27 mouse cellular contexts compared by ENCODE assay signal in the genomic region with DNA sequence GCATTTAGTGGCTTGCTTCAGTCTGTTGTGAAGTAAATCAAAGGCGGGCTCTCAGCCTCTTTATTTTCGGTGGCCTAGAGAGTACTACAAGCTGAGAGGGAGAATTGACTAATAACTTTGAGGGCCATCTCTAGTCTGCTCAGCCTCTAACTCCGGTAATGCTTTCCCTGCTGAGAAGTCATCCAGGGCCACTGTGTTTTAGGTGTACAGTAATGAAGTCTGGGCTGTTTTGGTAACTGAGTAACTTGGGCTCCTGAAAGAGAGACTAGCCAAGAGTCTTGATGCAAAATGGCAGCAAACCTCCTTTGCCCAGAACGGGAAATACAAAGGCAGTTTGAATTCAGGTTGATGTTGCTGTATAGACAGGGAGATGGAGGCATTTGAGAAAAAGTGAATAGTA. TPM values are rescaled to one million over a fixed set of nuclear protein-coding genes. Genes with fewer than 3 reads are reported as not detected.
A peak's percentile ranks its signal among the peaks of the same experiment; 100 is the strongest.
DNase-seq lines count a peak whose midpoint lies in the region; ATAC-seq lines count a peak whose summit lies in the region.
"Had no signal": no experiment of that assay in that cellular context is flagged by ENCODE, and none has a peak within 500 bp of the region (broad histone marks: within the 10 kb centered on the region; RNA-seq: fewer than 3 reads in every experiment).

No protein-coding gene starts in this region.

- 0 out of 2 replicates have a peak, but pooled peaks cover 6% of the 10 kb centered on the region for H3K4me1 ChIP-seq in kidney, embryonic 15.5 days
- H3K4me1 ChIP-seq: embryonic facial prominence, embryonic 12.5 days had no signal

- H3K9ac ChIP-seq in kidney, embryonic 15.5 days, result no peak overlapping the region
- H3K9ac ChIP-seq: embryonic facial prominence, embryonic 12.5 days; embryonic facial prominence, embryonic 15.5 days; heart, embryonic 12.5 days; heart, embryonic 15.5 days; hindbrain, embryonic 13.5 days had no signal

- H3K9me3 ChIP-seq in kidney, embryonic 15.5 days (replicated peaks), result no peaks in the 10 kb centered on the region
- H3K9me3 ChIP-seq: embryonic facial prominence, embryonic 12.5 days; embryonic facial prominence, embryonic 15.5 days; heart, embryonic 12.5 days; heart, embryonic 15.5 days; hindbrain, embryonic 10.5 days; hindbrain, embryonic 13.5 days had no signal

- DNase-seq in kidney, adult 18-20 months, result peak; percentile 42
- peak; percentile 75 for DNase-seq in kidney, adult 9 months
- DNase-seq in kidney, postnatal 10 days, result peak; percentile 16
- peak; percentile 39 to 53 for DNase-seq in kidney, postnatal 36 days
- DNase-seq in cerebellum, postnatal 36 days, result no peak
- DNase-seq in thymus, postnatal 14 days, result no peak
- DNase-seq: adrenal gland, postnatal 10 days; adrenal gland, postnatal 36 days; B cell, adult 2 months; cerebellum, adult 18-20 months; cerebellum, adult 9-10 months; cerebellum, postnatal 14 days; gastrocnemius, postnatal 25 days; heart, adult 18-20 months; heart, postnatal 10 days; heart, postnatal 36 days had no signal

- no peak for ATAC-seq in kidney, embryonic 15.5 days (replicated peaks; ENCODE audit: low FRiP score)
- ATAC-seq: forebrain, embryonic 14.5 days; Patski had no signal

- H3K4me2 ChIP-seq in kidney, embryonic 15.5 days, result no peak overlapping the region
- H3K4me2 ChIP-seq: embryonic facial prominence, embryonic 12.5 days; embryonic facial prominence, embryonic 15.5 days; heart, embryonic 15.5 days; hindbrain, embryonic 13.5 days had no signal

- no peak overlapping the region for H3K27ac ChIP-seq in kidney, embryonic 15.5 days
- H3K27ac ChIP-seq: embryonic facial prominence, embryonic 12.5 days; embryonic facial prominence, embryonic 15.5 days; heart, embryonic 15.5 days; hindbrain, embryonic 10.5 days; hindbrain, embryonic 13.5 days had no signal

- no peaks in the 10 kb centered on the region for H3K36me3 ChIP-seq in kidney, embryonic 15.5 days
- H3K36me3 ChIP-seq: embryonic facial prominence, embryonic 12.5 days; embryonic facial prominence, embryonic 15.5 days; G1E; heart, embryonic 12.5 days; heart, embryonic 15.5 days; hindbrain, embryonic 13.5 days had no signal

- H3K4me3 ChIP-seq in kidney, embryonic 15.5 days (replicated peaks), result no peak overlapping the region
- H3K4me3 ChIP-seq: embryonic facial prominence, embryonic 12.5 days; embryonic facial prominence, embryonic 15.5 days; heart, embryonic 12.5 days; heart, embryonic 15.5 days; hindbrain, embryonic 10.5 days; hindbrain, embryonic 13.5 days had no signal

- H3K27me3 ChIP-seq in kidney, embryonic 15.5 days, result no peaks in the 10 kb centered on the region
- H3K27me3 ChIP-seq: CH12.LX; embryonic facial prominence, embryonic 12.5 days; embryonic facial prominence, embryonic 15.5 days; heart, embryonic 15.5 days; hindbrain, embryonic 13.5 days; Patski had no signal

- whole genome bisulfite sequencing in kidney, embryonic 15.5 days, result 79% methylated on average over 4 of the region's 4 CpGs

RNA-seq across cellular contexts. Expression of a gene that starts 3.3 kb away (rescaled TPM):
- polyA plus RNA-seq in kidney, embryonic 15.5 days (2015; fragmentation: Nextera tagmentation; extraction: Ambion mirVana), result 6.8 and 7.2 TPM in 2 replicates
- polyA plus RNA-seq: G1E had no signal

Comparison
In these comparisons a context has a peak if more than half of its experiments do, and no peak if none do; other contexts are left out.
1. DNase-seq: peak in kidney, adult 18-20 months (single experiment), kidney, adult 9 months (single experiment), kidney, postnatal 10 days (single experiment) and kidney, postnatal 36 days (2 of 2); none in cerebellum, postnatal 36 days (0 of 2) and thymus, postnatal 14 days (single experiment).